Mouse (Mus musculus): Measurements from ENCODE around the gene Paqr7.

DNA sequence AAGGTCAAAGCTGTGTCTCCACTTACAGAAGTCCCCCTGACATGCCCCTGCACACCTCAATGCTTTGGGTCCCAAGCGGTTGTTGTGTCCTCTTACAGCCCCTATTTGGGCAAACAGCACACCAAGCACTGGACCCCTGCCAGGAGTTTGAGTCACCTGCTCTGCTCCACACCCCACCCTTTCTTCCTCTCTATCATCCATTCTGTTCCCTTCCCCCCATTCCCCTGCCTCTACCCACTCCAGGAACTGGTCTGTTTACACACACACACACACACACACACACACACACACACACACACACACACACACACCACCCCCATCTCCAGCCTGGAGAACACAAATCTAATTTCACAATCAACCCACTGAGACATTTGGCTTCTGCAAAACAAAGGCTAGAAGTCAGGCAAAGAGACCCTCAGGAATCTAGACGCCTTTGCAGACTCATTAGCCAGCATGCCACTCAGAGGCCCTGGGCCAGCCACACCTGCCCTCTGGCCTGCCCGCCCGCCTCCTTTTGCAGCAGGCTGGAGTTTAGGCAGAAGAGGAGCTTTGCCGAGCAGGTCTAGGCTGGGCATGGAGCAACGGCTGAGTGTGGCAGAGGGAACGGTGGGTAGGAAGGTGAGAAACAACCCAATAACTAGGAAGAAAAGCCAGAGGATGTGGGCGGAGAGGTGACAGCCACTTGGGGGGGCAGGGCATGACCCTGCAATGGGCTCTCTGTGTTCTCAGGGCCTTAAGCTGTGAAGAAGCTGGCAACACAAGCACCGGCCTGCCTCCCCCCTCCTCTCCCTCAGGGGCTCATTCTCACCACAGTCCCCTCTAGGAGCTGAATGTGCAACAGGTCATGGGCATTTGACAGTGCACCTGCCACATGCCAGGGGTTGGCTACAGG, 50.6 kb downstream of the Paqr7 start:
- TF ChIP-seq GATA1 (IDR thresholded peaks at IDR 0.05; ENCODE audit: low read length) (no peak), TAL1 (IDR thresholded peaks at IDR 0.05; ENCODE audit: low read length) (no peak)

All from erythroblast, embryonic 14.5 days (primary cell).